Mouse (Mus musculus): ENCODE results near the gene Prr3.

DNA sequence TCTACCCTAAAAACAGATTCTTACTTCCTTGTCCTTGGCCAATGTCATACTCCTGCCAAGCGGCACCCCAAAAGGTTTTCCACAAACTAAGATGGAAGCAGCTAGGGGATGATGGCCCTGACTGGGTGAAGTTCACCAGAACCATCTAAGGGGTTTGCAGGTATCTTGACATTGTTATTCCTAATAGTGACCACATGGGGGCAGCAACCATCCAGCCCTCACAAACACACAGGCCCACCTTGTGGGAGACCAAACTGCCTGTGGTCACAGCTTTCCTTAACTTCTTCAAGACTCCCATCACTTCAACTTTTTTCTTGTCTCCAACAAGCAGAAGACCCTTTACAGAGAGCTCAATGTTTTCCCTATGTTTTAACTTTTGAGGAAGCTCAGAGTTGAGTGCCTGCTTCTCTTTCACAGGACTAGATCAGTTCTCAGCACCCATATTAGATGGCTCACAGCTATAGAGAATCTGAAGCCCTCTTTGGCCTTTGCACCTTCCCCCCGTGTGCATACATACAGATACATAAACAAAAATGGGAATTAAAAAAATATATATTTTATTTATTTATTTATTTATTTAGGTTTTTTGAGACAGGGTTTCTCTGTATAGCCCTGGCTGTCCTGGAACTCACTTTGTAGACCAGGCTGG is 42.2 kb downstream of the Prr3 start:
- TF ChIP-seq POLR2A (IDR thresholded peaks at IDR 0.05; ENCODE audit: low read depth, low read length) (no peak), CTCF (IDR thresholded peaks at IDR 0.05; ENCODE audit: extremely low read depth, insufficient read length, insufficient replicate concordance, low read depth, low read length) (peak; percentile 86; the same call in 1 of the 2 replicates)
